Mouse (Mus musculus) layer of hippocampus, adult 8-10 months (tissue): ENCODE results near the gene Trio. TPM values are rescaled to one million over a fixed set of nuclear protein-coding genes. Genes with fewer than 3 reads are reported as not detected.

Experiments used
- DNase-seq, 2 experiments: peaks; one replicate each; pipeline ENCODE4 v3.0.0; 2022; ENCODE audit warnings: low spot score in 2 of 2
- total RNA-seq, 4 experiments: library from RNA; stranded (reverse); gene quantifications; 2 replicates each; pipeline ENCODE4 v1.2.4; 2022

Trio gene
- total RNA-seq, 4 experiments from 2014 or later, result 242 to 353 (median 293) TPM

DNA sequence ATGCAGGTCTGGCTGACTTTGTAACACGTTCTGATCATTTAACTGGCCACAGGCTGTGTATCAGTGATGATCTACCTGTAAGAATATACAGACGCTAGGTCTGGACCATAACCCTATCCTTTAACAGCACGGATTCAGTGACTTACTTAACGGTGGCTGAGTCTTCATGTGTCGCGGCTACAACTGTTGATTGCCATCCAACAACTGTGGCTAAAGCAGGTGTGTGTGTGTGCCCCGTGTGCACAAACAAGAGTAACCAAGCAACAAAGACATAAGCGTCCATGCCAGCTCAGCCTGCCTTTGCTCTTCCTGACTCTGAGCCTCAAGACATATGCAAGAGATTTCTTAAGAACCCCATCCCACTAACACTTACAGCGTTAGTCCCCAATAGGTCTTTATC is 76.5 kb downstream of the Trio start:
- no peak for DNase-seq

DNA sequence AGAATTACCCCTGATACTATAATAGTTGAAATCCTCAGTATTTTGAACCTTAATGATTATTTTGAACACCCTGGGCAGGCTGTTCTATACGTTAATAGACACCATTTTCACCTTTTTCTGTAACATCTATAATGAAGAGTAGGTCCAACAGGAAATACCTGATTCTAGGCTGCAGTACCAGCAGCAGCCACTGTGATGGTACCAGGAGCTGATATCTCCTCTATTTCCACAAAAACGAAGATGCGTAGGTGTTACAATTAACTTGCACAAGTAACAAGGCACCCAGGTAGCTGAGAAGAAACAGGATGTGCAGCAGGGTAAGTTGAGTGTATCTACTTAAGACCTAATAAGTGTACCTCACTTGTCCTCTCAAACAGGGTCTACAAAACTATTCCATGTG is 77.8 kb downstream of the Trio start:
- DNase-seq, result no peak

DNA sequence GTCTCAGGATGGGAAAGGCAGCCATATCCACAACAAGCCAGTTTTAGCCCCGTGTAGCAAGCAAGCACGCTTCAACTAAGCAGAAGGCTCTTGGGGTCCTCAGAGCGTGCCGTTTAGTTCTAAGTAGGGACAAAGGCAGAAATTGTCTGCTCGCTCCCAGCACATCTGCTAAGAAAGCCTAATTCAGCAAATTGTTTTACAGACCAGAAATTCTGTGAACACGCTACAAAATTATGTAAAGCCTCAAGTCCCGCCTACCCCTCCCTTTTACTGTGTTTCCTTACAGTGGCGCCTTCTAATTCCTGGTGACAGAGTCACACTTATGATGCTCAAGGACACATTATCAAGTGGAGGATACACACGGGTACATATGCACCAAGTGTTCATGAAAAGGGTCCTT is 80.1 kb downstream of the Trio start:
- DNase-seq, result no peak

DNA sequence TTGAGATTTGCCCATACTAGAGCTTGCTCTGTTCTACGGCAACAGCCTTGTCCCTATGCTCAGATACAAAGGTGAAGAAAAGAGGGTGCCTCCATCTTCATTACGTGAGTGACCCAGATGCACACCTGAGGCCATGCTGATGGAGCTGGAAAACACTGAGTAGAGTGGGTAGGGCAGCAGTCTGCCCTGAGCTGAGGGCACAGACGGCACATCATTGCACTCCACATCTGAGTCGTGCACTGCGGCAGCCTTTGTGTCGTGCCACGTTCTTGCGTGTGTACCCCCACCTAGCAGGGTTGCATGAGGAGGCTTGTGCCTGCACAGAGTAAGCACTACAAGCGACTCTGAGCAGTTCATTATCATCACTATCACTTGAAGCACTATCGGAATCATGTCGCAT is 80.8 kb downstream of the Trio start:
- DNase-seq, result no peak

DNA sequence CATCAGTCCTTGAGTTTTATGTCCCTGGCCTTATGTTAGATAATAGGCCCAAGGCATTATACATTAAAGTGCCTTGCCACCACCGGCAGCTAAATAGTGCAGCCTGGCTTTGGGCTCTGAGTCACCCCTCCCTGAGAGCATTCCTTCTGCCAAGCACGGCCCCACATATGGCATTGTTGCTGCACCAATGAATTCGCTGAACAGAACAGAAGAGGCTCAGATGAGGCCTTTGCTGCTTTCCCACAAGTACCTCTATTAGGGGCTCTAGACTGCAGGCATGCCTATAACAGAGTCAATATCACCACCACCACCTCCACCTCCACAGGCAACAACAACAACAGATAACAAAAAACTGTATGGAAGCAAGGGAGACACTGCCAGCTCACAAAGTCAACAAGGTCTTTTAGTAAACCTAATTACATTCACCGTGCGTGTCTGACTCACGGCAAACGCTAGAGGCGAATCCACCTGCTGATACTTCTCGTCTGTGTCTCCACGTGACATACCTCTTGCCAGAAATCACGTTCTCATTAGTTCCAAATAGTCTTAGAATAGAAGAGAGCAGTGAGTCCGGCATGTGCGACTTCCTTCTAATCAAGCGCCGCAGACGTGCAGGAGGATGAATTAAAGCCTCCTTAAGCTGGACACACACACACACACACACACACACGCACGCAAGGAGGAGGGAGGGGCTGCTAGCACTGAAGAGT is 82.0 kb downstream of the Trio start:
- peak; percentile 73 to 80 for DNase-seq

DNA sequence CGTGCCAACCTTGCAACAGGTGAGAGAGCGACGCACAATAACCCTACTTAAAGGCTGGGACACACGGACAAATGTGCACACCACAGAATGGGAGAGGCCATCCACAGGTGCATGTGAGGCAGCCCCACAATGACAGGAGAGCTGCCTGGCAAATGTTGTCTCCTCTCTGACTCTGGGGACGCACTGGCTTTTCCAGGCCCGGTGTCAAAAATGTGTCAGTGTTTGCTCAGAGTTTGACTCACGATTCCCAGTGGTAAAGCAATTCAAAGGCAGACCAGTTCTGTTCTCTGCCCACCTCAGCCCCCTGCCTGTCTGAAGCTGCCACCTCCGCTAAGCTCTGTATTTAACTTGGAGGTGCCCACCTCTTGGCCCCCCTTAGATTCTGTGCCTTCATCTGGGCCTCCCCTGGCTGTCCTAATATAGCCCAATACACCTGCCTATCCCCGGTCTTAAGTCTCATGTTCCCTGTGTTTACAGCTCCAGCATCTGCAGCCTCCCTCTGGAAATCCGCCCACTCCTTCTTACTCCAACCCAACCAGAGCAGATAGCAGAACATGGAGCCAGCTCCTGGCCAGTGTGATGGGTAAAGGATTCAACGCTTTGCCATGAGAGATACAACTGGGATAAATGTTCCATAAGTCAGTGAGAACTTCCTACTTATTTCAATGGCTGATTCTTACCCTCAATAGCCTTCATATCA is 83.3 kb downstream of the Trio start:
- DNase-seq, result no peak

DNA sequence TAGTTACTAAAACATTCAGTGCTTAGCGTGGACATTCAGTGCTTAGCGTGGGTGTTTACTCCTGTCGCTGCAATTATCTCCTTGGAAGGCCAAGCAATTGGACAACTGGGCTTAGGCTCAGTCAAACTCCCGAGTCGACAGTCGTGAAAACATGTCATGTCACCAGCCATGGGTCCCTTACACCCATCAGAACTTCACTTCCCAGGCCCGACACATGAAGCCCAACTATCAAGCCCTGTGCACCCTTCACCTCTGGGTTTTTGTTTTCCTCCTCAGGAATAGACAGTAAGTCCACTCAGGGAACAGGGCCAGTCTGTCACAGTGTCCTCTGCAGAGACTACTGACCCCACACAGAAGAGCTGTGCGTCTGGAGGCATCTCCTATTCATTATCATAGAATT is 84.2 kb downstream of the Trio start:
- DNase-seq, result no peak

DNA sequence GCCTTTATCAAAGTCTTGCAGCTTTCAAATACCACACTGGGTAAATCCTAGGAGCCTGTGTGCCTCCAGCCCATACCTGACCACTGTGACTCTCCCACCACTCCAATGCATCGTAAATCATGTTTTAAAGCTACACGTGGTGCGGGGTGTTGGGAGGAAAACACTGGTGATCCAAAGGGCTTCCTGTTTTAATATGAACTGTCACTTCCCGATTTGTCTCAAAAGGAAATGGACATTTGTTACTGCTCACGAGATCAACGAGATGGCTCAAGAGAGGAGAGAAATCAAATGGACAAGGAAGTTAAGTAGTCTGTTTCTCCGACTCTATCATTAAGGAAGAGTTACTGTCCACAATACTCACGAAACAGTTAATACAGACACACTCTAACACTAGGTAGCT is 84.6 kb downstream of the Trio start:
- no peak for DNase-seq

DNA sequence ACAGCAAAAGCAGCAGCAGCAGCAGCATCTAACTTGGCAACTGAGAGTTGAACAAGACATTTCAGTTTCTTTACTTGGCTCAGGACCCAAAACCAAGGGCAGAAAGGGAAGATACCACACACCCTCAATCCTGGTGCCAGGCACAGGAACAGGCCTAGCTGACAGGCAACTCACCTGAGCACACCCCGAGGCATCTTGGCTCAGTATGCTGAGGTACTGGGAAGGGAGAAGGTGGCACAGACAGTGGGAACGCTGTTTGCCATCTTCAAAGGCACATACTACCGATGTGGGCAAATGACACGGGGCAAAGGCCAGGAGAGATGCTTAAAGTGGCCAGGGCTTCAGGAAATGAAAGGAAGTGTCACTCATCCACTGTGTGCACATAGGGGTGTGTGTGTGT is 85.6 kb downstream of the Trio start:
- DNase-seq, result no peak

DNA sequence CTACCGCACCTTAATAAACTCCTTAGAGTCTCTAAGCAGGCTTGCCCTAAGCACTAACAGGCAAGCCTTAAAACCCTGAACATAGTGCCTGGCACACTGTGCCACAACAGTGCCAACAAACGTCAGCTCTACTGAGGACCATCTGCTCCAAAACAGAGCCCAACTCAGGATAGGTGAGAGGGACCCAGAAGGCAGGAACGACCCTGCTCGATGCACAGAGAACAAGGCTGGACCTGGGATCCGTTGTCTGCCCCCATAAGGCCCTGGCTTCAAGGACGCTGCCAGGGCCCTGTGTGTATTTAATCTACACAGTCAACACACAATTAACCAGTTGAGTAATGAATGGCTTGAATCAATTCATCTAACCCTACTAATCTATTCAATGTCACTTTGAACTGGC is 86.8 kb downstream of the Trio start:
- DNase-seq, result no peak

DNA sequence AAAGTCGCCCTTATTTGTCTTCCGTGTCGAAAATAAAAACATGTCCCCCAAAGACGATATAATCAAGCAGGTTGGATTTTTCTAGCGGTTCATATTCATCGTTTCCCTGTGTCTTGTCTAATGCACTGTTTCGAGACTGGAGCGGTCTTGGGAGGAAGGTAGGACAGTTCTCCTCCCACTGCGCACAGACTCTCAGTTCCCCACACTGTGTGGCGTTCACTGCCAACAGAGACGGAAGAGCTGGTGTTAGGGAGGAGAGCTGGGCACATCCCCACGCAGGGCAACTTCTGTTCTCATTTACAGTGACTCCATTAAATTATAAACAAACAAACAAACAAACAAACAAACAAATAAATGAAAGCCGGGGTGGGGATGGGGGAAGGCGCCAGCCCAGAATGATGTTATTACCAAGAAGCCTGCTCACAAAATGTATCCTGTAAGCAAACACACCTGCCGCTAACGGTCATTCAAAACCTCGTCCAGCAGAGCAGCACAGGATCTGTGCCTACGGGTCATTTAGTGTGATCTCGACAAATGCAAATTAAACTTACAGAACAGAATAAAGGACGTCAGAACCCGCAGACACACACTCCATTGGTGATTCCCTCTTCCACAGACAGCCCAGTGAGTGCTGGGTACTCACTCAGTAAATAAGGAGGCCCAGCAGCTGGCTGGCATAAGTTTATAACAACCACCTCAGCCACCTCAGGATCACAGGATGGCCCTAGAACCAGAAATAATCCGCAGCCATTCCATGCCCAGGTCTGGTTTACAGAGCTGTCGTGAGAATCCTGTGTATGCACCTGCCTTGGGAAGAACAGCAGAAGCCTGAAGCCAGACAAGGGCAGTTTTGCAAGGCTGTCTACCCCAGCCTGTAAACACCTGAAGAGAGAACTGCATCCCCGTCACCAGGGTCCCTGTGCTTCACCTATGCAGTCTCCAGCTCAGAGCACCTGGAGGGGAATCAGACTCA is 87.5 kb downstream of the Trio start:
- DNase-seq, result peak in 1 of 2 experiments; percentile 48

DNA sequence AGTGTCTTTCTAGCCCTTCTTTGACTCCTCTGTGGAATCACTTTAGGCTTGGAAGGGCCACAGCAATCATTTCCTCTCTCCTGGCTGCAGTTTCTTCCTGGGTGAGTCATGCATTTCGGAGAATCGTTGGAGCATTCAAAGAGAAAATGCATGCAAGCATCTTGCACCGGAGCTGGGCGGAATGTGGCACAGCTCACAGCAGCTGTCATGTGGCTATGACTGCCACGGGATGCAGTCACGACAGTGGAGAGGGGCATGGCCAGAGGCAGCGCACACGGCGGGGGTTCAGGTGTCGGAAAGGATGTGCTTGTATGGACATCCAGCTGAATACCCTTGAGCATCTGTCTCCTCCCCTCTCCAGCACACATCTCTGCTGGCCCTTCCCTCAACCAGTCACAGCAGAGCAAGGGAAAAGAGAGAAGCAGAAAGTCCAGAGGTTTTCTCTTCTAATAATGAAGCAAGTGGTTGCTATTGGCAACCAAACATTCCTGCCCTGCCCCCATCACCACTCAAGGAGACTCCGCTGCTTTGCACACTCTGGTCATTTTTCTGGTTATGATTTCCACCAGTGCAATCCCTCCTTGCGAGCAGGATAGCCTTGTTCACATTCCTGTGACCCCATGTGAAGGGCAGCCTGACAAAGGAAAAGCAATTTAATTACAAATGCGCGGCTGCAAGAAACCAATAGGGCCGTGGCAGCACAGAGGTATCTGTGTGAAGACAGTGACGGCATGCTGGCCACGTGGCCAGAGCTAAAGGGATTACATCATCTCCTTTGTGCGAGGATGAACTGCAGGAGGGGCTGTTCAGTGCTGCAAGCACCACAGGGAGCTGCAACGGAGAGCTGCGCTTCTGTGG is 88.4 kb downstream of the Trio start:
- DNase-seq, result peak; percentile 72 to 79

DNA sequence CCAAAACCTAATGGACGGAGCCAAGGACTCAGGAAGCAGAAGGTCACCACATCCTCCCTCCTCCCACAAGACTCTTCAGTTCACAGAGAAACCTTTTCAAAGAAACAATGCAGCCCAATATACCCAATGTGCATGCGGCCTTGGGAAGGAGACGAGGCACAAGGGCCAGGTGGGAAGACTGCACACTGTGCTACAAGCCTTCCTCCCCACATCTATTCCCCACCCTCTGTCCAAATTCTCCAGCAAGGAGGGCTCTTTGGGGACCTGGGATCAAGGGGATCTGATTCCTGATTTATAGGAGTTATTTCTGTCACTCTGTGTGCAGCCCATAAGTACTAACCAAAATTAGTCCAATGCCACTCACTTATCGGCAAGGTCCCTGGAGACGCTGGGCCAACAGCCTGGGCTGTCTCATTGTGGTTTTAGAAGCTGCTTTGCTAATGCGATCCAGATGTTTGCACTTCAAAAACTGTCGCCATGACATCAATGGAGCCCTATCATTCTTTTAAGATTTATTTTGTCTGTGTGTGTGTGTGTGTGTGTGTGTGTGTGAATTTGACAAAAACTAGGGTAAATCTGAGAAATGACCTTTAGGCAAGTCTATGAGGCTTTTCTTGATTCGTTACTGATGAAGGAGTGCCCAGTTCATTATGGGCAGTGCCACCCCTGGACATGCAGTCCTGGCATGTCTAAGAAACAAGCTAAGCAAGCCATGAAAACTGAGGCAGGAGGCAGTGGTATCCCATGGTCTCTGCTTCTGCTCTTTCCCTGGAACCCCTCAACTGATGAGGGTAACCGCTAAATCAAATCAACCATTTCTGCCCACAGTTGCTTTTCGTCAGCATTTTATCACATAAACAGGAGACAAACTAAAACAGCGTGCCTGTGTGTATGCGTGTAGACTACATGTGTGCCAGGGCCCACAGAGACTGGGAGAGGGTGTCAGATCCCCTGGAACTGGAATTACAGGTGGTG is 89.6 kb downstream of the Trio start:
- DNase-seq, result no peak

DNA sequence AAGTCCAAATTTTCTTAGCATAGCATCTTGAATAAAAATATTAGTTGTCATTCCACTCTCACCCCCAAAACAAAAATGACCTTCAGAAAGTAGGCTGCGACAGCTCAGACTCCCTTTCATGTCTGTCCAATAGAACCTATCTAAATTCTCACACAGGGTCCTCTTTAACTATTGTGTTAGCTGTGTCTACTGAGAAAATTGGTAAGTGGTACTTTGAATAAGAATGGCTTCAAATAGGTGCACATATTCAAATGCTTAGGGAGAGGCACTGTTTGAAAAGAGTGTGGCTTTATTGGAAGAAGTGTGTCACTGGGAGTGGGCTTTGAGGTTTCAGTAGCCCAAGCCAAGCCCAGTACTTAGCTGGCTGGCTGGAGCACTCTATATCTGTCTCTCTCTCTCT is 92.4 kb downstream of the Trio start:
- no peak for DNase-seq

DNA sequence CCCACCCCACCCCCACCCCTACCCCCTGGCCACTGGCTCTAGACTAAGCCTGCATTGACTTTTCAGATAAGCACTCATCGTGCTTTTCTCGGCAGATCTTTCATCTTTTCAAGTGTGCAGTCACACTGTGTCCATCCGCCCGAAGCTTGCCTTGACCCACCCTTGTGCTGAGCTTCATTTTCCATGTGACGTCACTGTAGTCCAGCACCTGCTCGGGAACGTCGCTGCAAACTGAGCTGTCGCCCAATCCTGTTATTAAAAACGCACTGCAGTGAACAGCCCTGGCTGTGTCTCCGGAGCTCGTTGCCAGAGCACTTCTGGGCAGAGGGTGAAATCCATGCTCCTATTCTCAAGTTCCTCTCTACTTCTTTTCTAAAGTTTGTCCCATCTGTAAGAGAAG is 93.8 kb downstream of the Trio start:
- DNase-seq, result no peak

DNA sequence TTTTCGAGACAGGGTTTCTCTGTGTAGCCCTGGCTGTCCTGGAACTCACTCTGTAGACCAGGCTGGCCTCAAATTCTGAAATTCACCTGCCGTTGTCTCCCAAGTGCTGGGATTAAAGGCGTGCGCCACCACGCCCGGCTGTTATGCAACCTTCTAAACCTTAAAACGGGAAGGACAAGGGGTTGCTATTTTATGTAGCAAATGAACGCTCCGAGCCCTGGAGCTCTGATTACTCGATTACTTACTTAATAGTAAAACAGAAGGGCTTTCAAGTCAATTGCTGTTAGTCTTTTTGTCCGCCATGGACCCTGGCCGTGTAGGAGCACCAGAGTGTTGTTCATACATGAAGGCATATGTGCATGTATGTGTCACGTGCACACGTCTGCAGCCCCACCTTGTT is 94.2 kb downstream of the Trio start:
- no peak for DNase-seq

DNA sequence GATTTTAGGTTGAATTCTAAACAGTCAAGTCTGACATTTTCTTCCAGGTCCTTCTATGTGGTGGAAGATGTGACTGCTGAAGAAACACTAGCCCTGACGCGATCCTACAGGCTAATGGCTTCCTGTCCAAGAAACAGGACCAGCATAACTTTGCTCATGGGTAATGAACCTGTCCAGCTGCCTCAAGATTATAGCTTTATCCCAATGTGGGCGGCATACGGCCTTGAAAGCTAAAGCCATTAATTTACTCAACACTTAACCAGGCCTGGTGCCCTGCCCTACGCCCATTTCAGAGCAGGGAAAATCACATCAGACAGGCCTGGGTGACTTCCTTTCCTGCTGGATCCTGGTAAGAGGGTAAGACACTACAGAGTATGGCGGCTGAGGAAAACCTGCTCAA is 98.0 kb downstream of the Trio start:
- DNase-seq, result no peak

DNA sequence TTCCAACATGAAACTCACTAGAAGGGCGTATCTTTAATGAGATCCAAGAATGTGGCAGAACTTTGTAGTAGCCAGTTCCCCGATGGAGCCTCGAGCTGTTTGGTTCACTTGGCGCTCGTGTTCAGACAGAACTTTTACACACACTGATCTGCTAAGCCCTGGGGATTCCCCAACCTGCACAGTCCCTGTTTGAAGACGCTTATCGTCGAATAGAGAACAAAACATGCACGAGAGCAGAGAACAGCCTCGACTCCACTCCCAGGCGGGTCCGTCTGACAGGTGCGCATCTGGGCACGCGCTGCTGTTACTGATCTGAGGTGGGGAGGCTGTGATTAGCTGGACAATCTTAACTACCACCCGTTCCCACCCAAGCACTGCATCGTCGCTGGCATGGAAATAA is 98.7 kb downstream of the Trio start:
- DNase-seq, result no peak

DNA sequence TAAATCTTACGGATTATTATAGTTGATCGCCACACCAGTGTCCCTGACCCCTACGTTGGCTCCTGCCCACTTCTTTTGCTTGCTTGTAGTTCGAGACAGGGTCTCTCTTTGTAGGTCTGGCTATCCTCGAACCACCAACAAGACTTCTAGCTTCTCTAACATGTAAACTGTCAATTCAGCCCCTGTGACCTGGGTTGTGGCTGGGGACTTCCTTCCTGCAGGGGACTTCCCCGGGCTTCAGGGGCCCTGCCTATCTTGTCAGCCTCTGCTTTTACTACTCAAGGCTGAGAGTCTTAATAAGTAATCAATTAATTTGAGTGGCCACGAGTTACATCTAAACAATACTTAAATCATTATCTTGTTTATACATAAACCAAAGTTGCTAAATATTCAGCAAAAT is 99.2 kb downstream of the Trio start:
- DNase-seq, result no peak

DNA sequence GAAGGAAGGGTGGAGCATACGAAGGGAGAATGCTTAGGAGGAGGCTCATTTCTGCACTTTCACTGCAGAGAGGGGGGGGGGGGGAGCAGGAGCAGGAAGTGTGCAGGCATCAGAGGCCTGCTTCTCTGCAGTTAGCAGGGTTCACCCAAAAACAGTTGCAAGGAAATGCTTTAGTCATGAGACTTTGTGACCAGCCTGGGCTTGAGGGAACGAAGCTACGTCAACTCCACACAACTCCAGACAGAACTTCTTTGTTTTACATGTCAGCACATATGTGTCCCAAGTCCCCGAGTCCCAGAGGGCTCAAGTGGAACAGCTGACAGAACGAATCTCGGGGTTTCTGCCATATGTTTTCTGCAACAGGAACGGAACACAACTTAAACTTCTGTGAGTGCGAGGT is 99.8 kb downstream of the Trio start:
- no peak for DNase-seq
